8 mouse cellular contexts compared by ENCODE assay signal in the genomic region with DNA sequence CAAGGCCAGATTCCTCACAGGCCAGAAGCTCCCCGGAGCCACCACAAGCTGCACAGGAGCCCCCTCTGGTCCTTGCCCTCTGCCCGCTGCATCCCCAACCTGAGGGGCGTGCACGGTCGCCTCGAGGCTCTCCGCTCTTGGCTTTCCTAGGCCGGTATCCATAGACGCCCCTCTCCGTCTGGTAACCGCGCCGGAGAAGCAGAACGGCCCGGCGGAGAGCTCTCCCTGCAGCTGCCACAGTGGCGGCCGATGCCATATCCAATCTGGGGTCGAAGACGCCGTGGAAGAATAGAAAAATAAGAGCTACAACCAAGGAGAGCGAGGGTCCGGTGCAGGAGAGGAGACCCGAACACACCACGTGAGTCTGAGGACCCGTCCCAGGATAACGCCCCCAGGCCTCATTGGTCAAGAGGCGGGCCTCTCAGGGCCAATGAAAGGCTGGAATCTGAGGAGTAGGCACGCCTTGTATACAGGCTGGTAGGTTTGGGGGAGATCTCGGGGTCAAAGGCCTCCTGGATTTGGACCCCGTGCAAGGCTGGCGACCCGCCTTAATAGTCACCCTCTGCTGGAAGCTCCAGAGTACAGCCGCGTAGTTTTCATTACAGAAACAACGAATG. TPM values are rescaled to one million over a fixed set of nuclear protein-coding genes. Genes with fewer than 3 reads are reported as not detected.
DNase-seq lines count a peak whose midpoint lies in the region; ATAC-seq lines count a peak whose summit lies in the region.

Dhtkd1 (minus strand) TSS at position 377 of the 617 bp plus-strand sequence.

- no peaks in the 10 kb centered on the region for H3K9me3 ChIP-seq in hindbrain, embryonic 13.5 days
- H3K9me3 ChIP-seq in lung, embryonic 16.5 days (ENCODE audit: control insufficient read depth, low read length) = no peaks in the 10 kb centered on the region

- peak within 1 kb of the TSS; percentile 61 for H3K4me3 ChIP-seq in hindbrain, embryonic 13.5 days
- H3K4me3 ChIP-seq in lung, embryonic 16.5 days (ENCODE audit: low read length) = peak within 1 kb of the TSS; percentile 72

- under 1% methylated on average over 36 of the region's 36 CpGs for WGBS in hindbrain, embryonic 13.5 days
- under 1% methylated on average over 36 of the region's 36 CpGs for WGBS in lung, embryonic 16.5 days

- H3K9ac ChIP-seq in hindbrain, embryonic 13.5 days = peak within 1 kb of the TSS; percentile 87
- H3K9ac ChIP-seq in lung, embryonic 16.5 days (ENCODE audit: low read length) = peak within 1 kb of the TSS; percentile 70

- H3K4me2 ChIP-seq in hindbrain, embryonic 13.5 days = peak within 1 kb of the TSS; percentile 78
- H3K4me2 ChIP-seq in lung, embryonic 16.5 days (ENCODE audit: low read depth, low read length) = peak within 1 kb of the TSS; percentile 70

- peak; percentile 60 for DNase-seq in adipocyte (ENCODE audit: low spot score)
- peak; percentile 57 to 79 for DNase-seq in frontal cortex, postnatal 36 days (ENCODE audit: low spot score in 2 of 2)
- peak; percentile 66 to 76 for DNase-seq in layer of hippocampus, postnatal 10 days (ENCODE audit: low spot score in 2 of 2)
- peak; percentile 55 for DNase-seq in ovary, adult 18-20 months (ENCODE audit: low spot score)
- DNase-seq in thymus, postnatal 10 days (ENCODE audit: low spot score in 2 of 2) = peak; percentile 14 to 20

- H3K27me3 ChIP-seq in hindbrain, embryonic 13.5 days = no peaks in the 10 kb centered on the region
- H3K27me3 ChIP-seq in lung, embryonic 16.5 days (ENCODE audit: control insufficient read depth, insufficient read depth, low read depth, low read length) = no peaks in the 10 kb centered on the region

- ATAC-seq in common myeloid progenitor, adult 5-6 weeks (replicated peaks; ENCODE audit: low read depth, poor library complexity, severe bottlenecking) = peak; percentile 94
- peak; percentile 94 for ATAC-seq in hindbrain, embryonic 13.5 days (ENCODE audit: low FRiP score)
- ATAC-seq in lung, embryonic 16.5 days (ENCODE audit: low read depth) = peak; percentile 96

- H3K36me3 ChIP-seq in hindbrain, embryonic 13.5 days = no peaks in the 10 kb centered on the region
- no peaks in the 10 kb centered on the region for H3K36me3 ChIP-seq in lung, embryonic 16.5 days (ENCODE audit: control insufficient read depth, insufficient read depth, low read length)

- H3K4me1 ChIP-seq in hindbrain, embryonic 13.5 days (replicated peaks) = peaks cover 20% of the 10 kb centered on the region
- H3K4me1 ChIP-seq in lung, embryonic 16.5 days (replicated peaks; ENCODE audit: control insufficient read depth, insufficient read depth, low read length) = peaks cover 5% of the 10 kb centered on the region; the same call in 1 of the 2 replicates

- peak within 1 kb of the TSS; percentile 73 for H3K27ac ChIP-seq in hindbrain, embryonic 13.5 days
- H3K27ac ChIP-seq in lung, embryonic 16.5 days (ENCODE audit: low read length) = 0 out of 2 replicates have a peak within 1 kb of the TSS, but pooled peaks have one; percentile 2

RNA-seq across cellular contexts. Expression of gene Dhtkd1, which starts in this region (rescaled TPM):
- total RNA-seq in common myeloid progenitor, adult 5-6 weeks (2017) = 1.1 and 1.5 TPM in 2 replicates
- 7.1 and 7.4 TPM in 2 replicates for polyA plus RNA-seq in hindbrain, embryonic 13.5 days (2015; fragmentation: Nextera tagmentation; extraction: Ambion mirVana)
- total RNA-seq in layer of hippocampus, postnatal 10 days (2021) = 10 to 100 TPM in 1 of 2 experiments, 1 to 10 TPM in 1; 9.5 to 12.4 TPM
- 1.9 and 3.5 TPM in 2 replicates for polyA plus RNA-seq in lung, embryonic 16.5 days (2015; fragmentation: Nextera tagmentation; extraction: Ambion mirVana)

Comparison
In these comparisons a context has a peak if more than half of its experiments do, and no peak if none do; other contexts are left out.
1. Peak in every context shown above with its lines: DNase-seq, ATAC-seq, H3K4me3 ChIP-seq and H3K27ac ChIP-seq.
2. DNase-seq: peak in every context shown above with its lines; median percentile 71 in layer of hippocampus, postnatal 10 days; 68 in frontal cortex, postnatal 36 days; 60 in adipocyte; 55 in ovary, adult 18-20 months; 17 in thymus, postnatal 10 days.